Mouse (Mus musculus) forebrain, embryonic 14.5 days (tissue): ENCODE measurements at regions not wholly inside any gene's neighbourhood (a gene's known extent, or its start where the extent isn't known, plus 50 kb on each side); places are given as distances from the start of the nearest gene placed in this dataset.

Experiments
- ATAC-seq: fragments of 200-750 bp; cut with Nextera tagmentation; 2 replicates; pipeline ENCODE4 v1.8.0; 2017; ENCODE audit warnings: mild to moderate bottlenecking, moderate library complexity
- DNase-seq: peaks from one replicate; pipeline ENCODE4 v3.0.0-alpha.2; 2015; ENCODE audit warnings: low spot score
- H3K27ac ChIP-seq: fragments of 300-500 bp; sonication (generic); 2 replicates; pipeline ENCODE4 v1.5.1; 2014; ENCODE audit warnings: low read depth, mild to moderate bottlenecking, control low read depth, low read length, moderate library complexity
- H3K27me3 ChIP-seq: fragments of 300-500 bp; sonication (generic); replicated peaks from 2 replicates; pipeline ENCODE4 v1.6.1; 2014; ENCODE audit warnings: low read length, control low read depth, mixed read lengths; ENCODE audit not compliant: control insufficient read depth, insufficient read depth
- H3K36me3 ChIP-seq: fragments of 300-500 bp; sonication (generic); 2 replicates; pipeline ENCODE4 v1.6.1; 2014; ENCODE audit warnings: low read length, control low read depth; ENCODE audit not compliant: control insufficient read depth, insufficient read depth
- H3K4me1 ChIP-seq: fragments of 300-500 bp; sonication (generic); 2 replicates; pipeline ENCODE4 v1.6.1; 2014; ENCODE audit warnings: antibody characterized with exemption, low read length, control low read depth; ENCODE audit not compliant: control insufficient read depth, insufficient read depth
- H3K4me2 ChIP-seq: fragments of 300-500 bp; sonication (generic); 2 replicates; pipeline ENCODE4 v1.6.1; 2014; ENCODE audit warnings: mild to moderate bottlenecking, control low read depth, low read length
- H3K4me3 ChIP-seq: fragments of 300-500 bp; sonication (generic); 2 replicates; pipeline ENCODE4 v1.5.1; 2014; ENCODE audit warnings: low read depth, low read length, control low read depth
- H3K9ac ChIP-seq: fragments of 300-500 bp; sonication (generic); 2 replicates; pipeline ENCODE4 v1.6.1; 2014; ENCODE audit warnings: mild to moderate bottlenecking, low read length, control low read depth, moderate library complexity
- H3K9me3 ChIP-seq: fragments of 300-500 bp; sonication (generic); replicated peaks from 2 replicates; pipeline ENCODE4 v1.6.1; 2016; ENCODE audit warnings: low read length, control low read depth, mixed read lengths; ENCODE audit not compliant: control insufficient read depth
- WGBS: fragments of 180-500 bp; shearing (Covaris S2); extraction: QIAGEN DNeasy Blood & Tissue Kit; methylation state at CpG from one replicate; pipeline ENCODE4 v1.1.7; 2014; 5-methylcytosine and 5-hydroxymethylcytosine counted together

- DNase-seq, result no peak
- 89% methylated on average over 4 of the region's 4 CpGs for WGBS
- Histone ChIP-seq H3K9me3 (no peaks in the 10 kb centered on the region), H3K9ac (no peak overlapping the region), H3K36me3 (no peaks in the 10 kb centered on the region), H3K4me1 (no peaks in the 10 kb centered on the region), H3K4me3 (no peak overlapping the region), H3K4me2 (no peak overlapping the region), H3K27ac (no peak overlapping the region), H3K27me3 (no peaks in the 10 kb centered on the region)
- no peak for ATAC-seq
Measured at GRCm38 (mm10) chr9:5424236-5424635, 79.0 kb downstream of the Casp12 start.

GRCm38 (mm10) chr9:5448180-5448579, 103.0 kb downstream of the Casp12 start:
- no peaks in the 10 kb centered on the region for H3K9me3 ChIP-seq
- H3K4me3 ChIP-seq, result no peak overlapping the region
- no peaks in the 10 kb centered on the region for H3K27me3 ChIP-seq
- H3K4me2 ChIP-seq, result no peak overlapping the region
- H3K36me3 ChIP-seq, result no peaks in the 10 kb centered on the region
- no peak overlapping the region for H3K9ac ChIP-seq
- ATAC-seq (no peak; the same call in 1 of the 2 replicates), DNase-seq (peak; percentile 42)
- no peaks in the 10 kb centered on the region for H3K4me1 ChIP-seq
- WGBS, result 70% methylated on average over 2 of the region's 2 CpGs
- H3K27ac ChIP-seq, result no peak overlapping the region

- no peak overlapping the region for H3K4me2 ChIP-seq
- H3K9me3 ChIP-seq, result no peaks in the 10 kb centered on the region
- H3K27ac ChIP-seq, result no peak overlapping the region
- no peaks in the 10 kb centered on the region for H3K36me3 ChIP-seq
- no peak for ATAC-seq
- no peaks in the 10 kb centered on the region for H3K27me3 ChIP-seq
- H3K9ac ChIP-seq, result no peak overlapping the region
- H3K4me3 ChIP-seq, result no peak overlapping the region
- DNase-seq, result no peak
- H3K4me1 ChIP-seq, result no peaks in the 10 kb centered on the region
Measured at GRCm38 (mm10) chr9:5456606-5457005, 111.4 kb downstream of the Casp12 start.

- no peak for ATAC-seq
- Histone ChIP-seq H3K4me1 (no peaks in the 10 kb centered on the region), H3K4me3 (no peak overlapping the region), H3K9me3 (no peaks in the 10 kb centered on the region), H3K4me2 (no peak overlapping the region), H3K27ac (no peak overlapping the region), H3K9ac (no peak overlapping the region), H3K36me3 (no peaks in the 10 kb centered on the region), H3K27me3 (no peaks in the 10 kb centered on the region)
- DNase-seq, result no peak
- WGBS, result 85% methylated on average over 1 of the region's 1 CpGs
Measured at GRCm38 (mm10) chr9:5472012-5472411, 126.8 kb downstream of the Casp12 start.

- Histone ChIP-seq H3K9me3 (no peaks in the 10 kb centered on the region), H3K4me2 (no peak overlapping the region), H3K36me3 (no peaks in the 10 kb centered on the region), H3K27me3 (no peaks in the 10 kb centered on the region), H3K4me3 (no peak overlapping the region), H3K9ac (no peak overlapping the region), H3K4me1 (no peaks in the 10 kb centered on the region), H3K27ac (no peak overlapping the region)
- no peak for DNase-seq
- ATAC-seq, result no peak
Measured at GRCm38 (mm10) chr9:5474271-5474670, 129.0 kb downstream of the Casp12 start.

- DNase-seq (no peak), ATAC-seq (no peak)
- Histone ChIP-seq H3K27ac (no peak overlapping the region), H3K4me1 (no peaks in the 10 kb centered on the region), H3K9me3 (no peaks in the 10 kb centered on the region), H3K4me3 (no peak overlapping the region), H3K27me3 (no peaks in the 10 kb centered on the region), H3K36me3 (no peaks in the 10 kb centered on the region), H3K9ac (no peak overlapping the region), H3K4me2 (no peak overlapping the region)
- 87% methylated on average over 2 of the region's 2 CpGs for WGBS
Measured at GRCm38 (mm10) chr9:5485258-5485657, 140.0 kb downstream of the Casp12 start.

- ATAC-seq (no peak), DNase-seq (peak; percentile 29)
- 75% methylated on average over 2 of the region's 2 CpGs for WGBS
- no peak overlapping the region for H3K4me2 ChIP-seq
- H3K4me3 ChIP-seq, result no peak overlapping the region
- no peaks in the 10 kb centered on the region for H3K27me3 ChIP-seq
- H3K36me3 ChIP-seq, result no peaks in the 10 kb centered on the region
- H3K27ac ChIP-seq, result no peak overlapping the region
- H3K9me3 ChIP-seq, result no peaks in the 10 kb centered on the region
- H3K4me1 ChIP-seq, result no peaks in the 10 kb centered on the region
- no peak overlapping the region for H3K9ac ChIP-seq
Measured at GRCm38 (mm10) chr9:5496837-5497236, 151.6 kb downstream of the Casp12 start.

GRCm38 (mm10) chr9:5498306-5498705, 153.1 kb downstream of the Casp12 start:
- Histone ChIP-seq H3K4me3 (no peak overlapping the region), H3K9ac (no peak overlapping the region), H3K4me2 (no peak overlapping the region), H3K36me3 (no peaks in the 10 kb centered on the region), H3K27ac (no peak overlapping the region), H3K27me3 (no peaks in the 10 kb centered on the region), H3K4me1 (no peaks in the 10 kb centered on the region), H3K9me3 (no peaks in the 10 kb centered on the region)
- 56% methylated on average over 3 of the region's 3 CpGs for WGBS
- ATAC-seq (no peak), DNase-seq (no peak)

- Histone ChIP-seq H3K36me3 (no peaks in the 10 kb centered on the region), H3K9me3 (no peaks in the 10 kb centered on the region), H3K4me1 (no peaks in the 10 kb centered on the region), H3K4me2 (no peak overlapping the region), H3K27me3 (no peaks in the 10 kb centered on the region), H3K4me3 (no peak overlapping the region), H3K27ac (no peak overlapping the region), H3K9ac (no peak overlapping the region)
- DNase-seq (peak; percentile 29), ATAC-seq (no peak)
Measured at GRCm38 (mm10) chr9:5525762-5526360, 180.6 kb downstream of the Casp12 start.
